Mouse (Mus musculus) midbrain, postnatal 0 days (tissue): ENCODE measurements at regions not wholly inside any gene's neighbourhood (a gene's known extent, or its start where the extent isn't known, plus 50 kb on each side); places are given as distances from the start of the nearest gene placed in this dataset.

ENCODE experiments used
- ATAC-seq: fragments of 200-750 bp; cut with Nextera tagmentation; 2 replicates; pipeline ENCODE4 v1.8.0; 2017; ENCODE audit warnings: moderate number of reproducible peaks, mild to moderate bottlenecking, moderate TSS enrichment, moderate library complexity; ENCODE audit not compliant: low FRiP score
- DNase-seq: peaks from one replicate; pipeline ENCODE4 v3.0.0-alpha.2; 2015; ENCODE audit warnings: low spot score
- H3K27ac ChIP-seq: fragments of 300-500 bp; sonication (generic); 2 replicates; pipeline ENCODE4 v1.5.1; 2014; ENCODE audit warnings: low read depth, mild to moderate bottlenecking, low read length, mixed read lengths
- H3K27me3 ChIP-seq: fragments of 300-500 bp; sonication (generic); 2 replicates; pipeline ENCODE4 v1.6.1; 2014; ENCODE audit warnings: low read length, control low read depth, mixed read lengths; ENCODE audit not compliant: insufficient read depth
- H3K36me3 ChIP-seq: fragments of 300-500 bp; sonication (generic); 2 replicates; pipeline ENCODE4 v1.6.1; 2014; ENCODE audit warnings: low read length, control low read depth, mixed read lengths; ENCODE audit not compliant: insufficient read depth
- H3K4me1 ChIP-seq: fragments of 300-500 bp; sonication (generic); 2 replicates; pipeline ENCODE4 v1.6.1; 2014; ENCODE audit warnings: mild to moderate bottlenecking, control low read depth, antibody characterized with exemption, low read length, mixed read lengths; ENCODE audit not compliant: insufficient read depth
- H3K4me2 ChIP-seq: fragments of 300-500 bp; sonication (generic); 2 replicates; pipeline ENCODE4 v1.6.1; 2014; ENCODE audit warnings: low read depth, mild to moderate bottlenecking, low read length, mixed read lengths; ENCODE audit not compliant: poor library complexity, severe bottlenecking
- H3K4me3 ChIP-seq: fragments of 300-500 bp; sonication (generic); 2 replicates; pipeline ENCODE4 v1.5.1; 2014; ENCODE audit warnings: low read depth, mild to moderate bottlenecking, low read length, moderate library complexity
- H3K9ac ChIP-seq: fragments of 300-500 bp; sonication (generic); replicated peaks from 2 replicates; pipeline ENCODE4 v1.6.1; 2014; ENCODE audit warnings: mild to moderate bottlenecking, low read length, moderate library complexity, mixed read lengths; ENCODE audit not compliant: poor library complexity, severe bottlenecking
- H3K9me3 ChIP-seq: fragments of 300-500 bp; sonication (generic); 2 replicates; pipeline ENCODE4 v1.6.1; 2016; ENCODE audit warnings: low read length, control low read depth
- CTCF ChIP-seq: IDR thresholded peaks from 2 replicates; pipeline ENCODE4 v1.5.1; 2016; ENCODE audit warnings: antibody characterized with exemption, mild to moderate bottlenecking
- WGBS: fragments of 180-500 bp; shearing (Covaris S2); extraction: QIAGEN DNeasy Blood & Tissue Kit; methylation state at CpG from one replicate; pipeline ENCODE4 v1.1.7; 2014; 5-methylcytosine and 5-hydroxymethylcytosine counted together

GRCm38 (mm10) chr2:47363476-47363875, 1450.4 kb upstream of the Acvr2a start:
- TF ChIP-seq CTCF, result no peak
- WGBS, result 94% methylated on average over 1 of the region's 1 CpGs

GRCm38 (mm10) chr2:47368296-47368695, 1445.6 kb upstream of the Acvr2a start:
- no peaks in the 10 kb centered on the region for H3K4me1 ChIP-seq
- ATAC-seq (no peak), DNase-seq (no peak)
- no peaks in the 10 kb centered on the region for H3K27me3 ChIP-seq
- no peaks in the 10 kb centered on the region for H3K36me3 ChIP-seq
- no peaks in the 10 kb centered on the region for H3K9me3 ChIP-seq
- no peak overlapping the region for H3K9ac ChIP-seq
- no peak for TF ChIP-seq CTCF
- no peak overlapping the region for H3K4me2 ChIP-seq
- H3K27ac ChIP-seq, result no peak overlapping the region
- no peak overlapping the region for H3K4me3 ChIP-seq

More at GRCm38 (mm10) chr2:47363476-47363875, 1450.4 kb upstream of the Acvr2a start:
- no peak overlapping the region for H3K27ac ChIP-seq
- H3K4me2 ChIP-seq, result no peak overlapping the region
- no peaks in the 10 kb centered on the region for H3K27me3 ChIP-seq
- DNase-seq (no peak), ATAC-seq (no peak)
- H3K36me3 ChIP-seq, result no peaks in the 10 kb centered on the region
- H3K9me3 ChIP-seq, result no peaks in the 10 kb centered on the region
- no peak overlapping the region for H3K4me3 ChIP-seq
- H3K9ac ChIP-seq, result no peak overlapping the region
- H3K4me1 ChIP-seq, result no peaks in the 10 kb centered on the region
